In genomic region chr1:74036560-74037390, GRCm38 (mm10) we compare ENCODE assay signal across 7 mouse cellular contexts.
A peak's percentile ranks its signal among the peaks of the same experiment; 100 is the strongest.
DNase-seq lines count a peak whose midpoint lies in the region; ATAC-seq lines count a peak whose summit lies in the region.

No protein-coding gene starts in this region.

- H3K4me2 ChIP-seq in embryonic facial prominence, embryonic 15.5 days (replicated peaks): peak overlapping the region; percentile 59
- peak overlapping the region; percentile 75 for H3K4me2 ChIP-seq in stomach, embryonic 14.5 days (replicated peaks; ENCODE audit: low read depth, low read length)

- H3K9ac ChIP-seq in embryonic facial prominence, embryonic 15.5 days: no peak overlapping the region; the same call in 1 of the 2 replicates
- peak overlapping the region; percentile 25; the same call in 1 of the 2 replicates for H3K9ac ChIP-seq in stomach, embryonic 14.5 days (replicated peaks; ENCODE audit: low read depth, low read length)

- no peaks in the 10 kb centered on the region for H3K36me3 ChIP-seq in embryonic facial prominence, embryonic 15.5 days
- no peaks in the 10 kb centered on the region for H3K36me3 ChIP-seq in stomach, embryonic 14.5 days (ENCODE audit: control insufficient read depth, insufficient read depth, low read length)

- no peaks in the 10 kb centered on the region for H3K27me3 ChIP-seq in embryonic facial prominence, embryonic 15.5 days
- H3K27me3 ChIP-seq in stomach, embryonic 14.5 days (ENCODE audit: control insufficient read depth, insufficient read depth, low read length): no peaks in the 10 kb centered on the region

- H3K9me3 ChIP-seq in embryonic facial prominence, embryonic 15.5 days (replicated peaks): no peaks in the 10 kb centered on the region
- H3K9me3 ChIP-seq in stomach, embryonic 14.5 days (ENCODE audit: control insufficient read depth, low read depth, low read length): no peaks in the 10 kb centered on the region

- WGBS in embryonic facial prominence, embryonic 15.5 days: 5% methylated on average over 40 of the region's 40 CpGs
- WGBS in stomach, embryonic 14.5 days: 2% methylated on average over 37 of the region's 40 CpGs

- intact Hi-C loops in heart, postnatal 14 days (cut with DNase I): loop anchor here (2.0 kb wide), 1 partner anchor 38 kb away; no protein-coding TSS in a partner anchor

- peaks cover 88% of the 10 kb centered on the region for H3K4me1 ChIP-seq in embryonic facial prominence, embryonic 15.5 days
- peaks cover 24% of the 10 kb centered on the region for H3K4me1 ChIP-seq in stomach, embryonic 14.5 days (ENCODE audit: control insufficient read depth, insufficient read depth, low read length)

- peak; percentile 61 for ATAC-seq in embryonic facial prominence, embryonic 15.5 days (ENCODE audit: insufficient number of reproducible peaks, low FRiP score, low TSS enrichment, low read depth)
- peak; percentile 65 for ATAC-seq in megakaryocyte-erythroid progenitor cell, adult 5-6 weeks (replicated peaks; ENCODE audit: low FRiP score, low TSS enrichment, poor library complexity, severe bottlenecking)
- peak; percentile 64; the same call in 1 of the 2 replicates for ATAC-seq in stomach, embryonic 14.5 days (ENCODE audit: insufficient number of reproducible peaks, insufficient read depth, low FRiP score, low read depth)

- 0 out of 2 replicates have a peak overlapping the region, but pooled peaks have one; percentile 55 for H3K27ac ChIP-seq in embryonic facial prominence, embryonic 15.5 days (replicated peaks)
- H3K27ac ChIP-seq in stomach, embryonic 14.5 days (ENCODE audit: low read length): peak overlapping the region; percentile 21; the same call in 1 of the 2 replicates

- H3K4me3 ChIP-seq in embryonic facial prominence, embryonic 15.5 days (replicated peaks): peak overlapping the region; percentile 45
- peak overlapping the region; percentile 48 for H3K4me3 ChIP-seq in stomach, embryonic 14.5 days (ENCODE audit: low read depth, low read length)

- peak; percentile 90 for DNase-seq in adrenal gland, adult 2 months
- peak; percentile 77 to 80 for DNase-seq in heart, postnatal 14 days
- peak; percentile 80 to 87 for DNase-seq in kidney, postnatal 4 days
- DNase-seq in layer of hippocampus, postnatal 10 days (ENCODE audit: low spot score in 2 of 2): no peak

Comparison
In these comparisons a context has a peak if more than half of its experiments do, and no peak if none do; other contexts are left out.
1. DNase-seq: peak in adrenal gland, adult 2 months (single experiment), heart, postnatal 14 days (2 of 2) and kidney, postnatal 4 days (2 of 2); none in layer of hippocampus, postnatal 10 days (0 of 2).
2. Peak in every context shown above with its lines, with median percentiles within 50 percentile points of each other: ATAC-seq.